Mouse (Mus musculus): ENCODE measurements around the gene 1700102P08Rik. TPM values are rescaled to one million over a fixed set of nuclear protein-coding genes. Genes with fewer than 3 reads are reported as not detected.
A peak's percentile ranks its signal among the peaks of the same experiment; 100 is the strongest.

The 1700102P08Rik gene
- total RNA-seq (2021) = under 1 TPM; 0.32 to 0.48 TPM
- long read RNA-seq, experiment 1 = 0 reads
- long read RNA-seq, experiment 2 = 0 reads

GRCm38 (mm10) chr9:108392676-108393075, at the start of gene 1700102P08Rik:
1700102P08Rik (plus strand) TSS chr9:108392805.
- DNase-seq = no peak
- intact Hi-C loops (cut with DNase I) = no loop called here

DNA sequence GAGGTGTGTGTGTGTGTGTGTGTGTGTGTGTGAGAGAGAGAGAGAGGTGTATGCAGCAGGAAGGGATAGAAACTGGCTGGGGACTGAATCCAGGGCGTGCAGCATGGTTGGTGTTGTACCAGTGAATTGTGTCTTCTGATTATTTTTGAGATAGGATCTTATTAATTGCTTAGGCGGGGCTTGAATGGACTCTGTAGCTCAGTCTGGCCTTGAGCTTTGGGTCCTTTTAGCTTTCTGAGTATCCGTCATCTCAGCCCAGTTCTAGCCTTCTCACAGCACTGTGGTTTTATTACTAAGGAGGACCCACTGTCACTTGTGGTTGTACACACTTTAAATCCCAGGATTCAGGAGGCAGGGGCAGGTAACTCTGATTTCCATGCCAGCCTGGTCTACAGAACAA, 49.3 kb upstream of the 1700102P08Rik start:
- intact Hi-C loops (cut with DNase I) = no loop called here
- DNase-seq = no peak

- DNase-seq = no peak
- intact Hi-C loops (cut with DNase I) = no loop called here
These were observed 48.8 kb upstream of the 1700102P08Rik start for GRCm38 (mm10) chr9:108343835-108344234.

DNA sequence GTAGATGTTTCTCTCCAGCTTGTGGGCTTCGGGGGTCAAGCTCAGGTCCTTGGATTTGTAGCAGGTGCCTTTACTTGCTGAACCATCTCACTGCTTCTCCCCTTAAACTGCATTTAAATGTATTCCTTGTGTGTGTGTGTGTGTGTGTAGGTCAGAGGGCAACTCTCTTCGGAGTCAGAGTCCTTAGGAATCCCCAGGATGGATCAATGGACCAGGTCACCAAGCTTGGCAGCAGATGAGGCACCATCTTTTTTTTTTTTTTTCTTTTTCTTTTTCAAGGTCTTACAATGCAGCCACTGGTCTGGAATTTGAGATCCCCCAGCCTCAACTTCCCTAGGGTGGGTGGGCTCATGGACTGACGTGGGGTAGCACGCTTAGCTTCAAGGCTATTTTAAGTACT, 48.1 kb upstream of the 1700102P08Rik start:
- intact Hi-C loops (cut with DNase I) = no loop called here
- no peak for DNase-seq

DNA sequence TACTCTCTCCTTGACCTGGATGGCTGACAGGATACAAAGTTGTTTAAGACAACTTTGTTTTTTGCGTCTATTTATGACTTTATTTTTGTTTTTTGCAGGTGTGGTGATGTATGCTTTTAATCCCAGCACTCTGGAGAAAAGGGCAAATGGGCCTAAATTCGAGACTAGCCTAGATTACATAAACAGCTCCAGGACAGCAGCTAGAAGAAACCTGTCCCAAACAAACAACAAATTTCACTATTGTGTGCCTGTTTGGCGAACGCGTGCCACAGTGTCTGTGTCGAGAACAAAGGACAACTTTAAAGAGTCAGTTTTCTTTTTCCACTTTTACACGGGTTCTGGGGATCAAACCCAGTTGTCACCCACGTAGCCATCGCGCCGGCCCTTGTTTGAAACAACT, 45.6 kb upstream of the 1700102P08Rik start:
- intact Hi-C loops (cut with DNase I) = loop anchor here (1.0 kb wide), 1 partner anchor 41 kb away; the partner anchor contains the start of genes Rhoa and Tcta
- DNase-seq = no peak

GRCm38 (mm10) chr9:108347540-108348289, 44.9 kb upstream of the 1700102P08Rik start, which contains the start of gene Usp4:
Usp4 (plus strand) TSS chr9:108347853.
- peak; percentile 83 to 86 for DNase-seq
- intact Hi-C loops (cut with DNase I) = loop anchor here (1.0 kb wide), 1 partner anchor 41 kb away; the partner anchor contains the start of genes Rhoa and Tcta

GRCm38 (mm10) chr9:108348290-108348680, 44.3 kb upstream of the 1700102P08Rik start:
- intact Hi-C loops (cut with DNase I) = no loop called here

GRCm38 (mm10) chr9:108349727-108350126, 42.9 kb upstream of the 1700102P08Rik start:
- no peak for DNase-seq
- intact Hi-C loops (cut with DNase I) = no loop called here

More at GRCm38 (mm10) chr9:108348290-108348680, 44.3 kb upstream of the 1700102P08Rik start:
- DNase-seq = no peak

DNA sequence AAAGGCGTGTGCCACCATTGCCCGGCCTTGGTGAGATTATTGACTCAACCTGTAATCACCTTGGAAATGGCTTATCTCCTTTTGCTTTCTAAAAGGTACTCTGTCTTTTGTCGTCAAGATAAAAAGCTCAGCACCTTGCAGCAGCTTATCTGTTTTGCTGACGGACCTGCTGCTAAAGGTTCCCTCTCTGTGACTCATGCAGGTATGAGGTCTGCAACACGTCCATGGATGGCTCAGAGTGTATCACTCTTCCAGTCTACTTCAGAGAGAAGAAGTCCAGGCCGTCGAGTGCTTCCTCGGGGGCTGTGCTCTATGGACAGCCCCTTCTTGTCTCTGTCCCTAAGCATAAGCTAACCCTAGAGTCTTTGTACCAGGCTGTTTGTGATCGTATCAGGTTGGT, 14.4 kb upstream of the 1700102P08Rik start:
- intact Hi-C loops (cut with DNase I) = no loop called here
- no peak for DNase-seq

DNA sequence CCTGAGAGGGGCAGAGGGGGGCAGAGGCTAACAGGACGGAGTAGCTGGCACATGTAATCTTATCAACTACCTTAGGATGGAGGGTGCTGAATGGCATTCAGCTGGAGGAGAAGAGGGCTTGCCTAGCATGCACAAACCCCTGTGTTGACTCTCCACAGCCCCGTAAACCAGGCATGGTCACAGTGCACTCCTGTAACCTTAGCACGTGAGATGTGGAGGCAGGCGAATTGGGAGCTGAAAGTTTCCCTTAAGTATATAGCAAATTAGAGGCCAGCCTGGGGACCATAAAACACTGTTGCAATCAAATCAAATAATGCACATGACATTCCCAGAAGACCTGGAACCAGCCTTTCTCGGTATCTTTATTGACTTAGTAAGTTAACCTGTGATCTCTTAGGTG, 13.9 kb upstream of the 1700102P08Rik start:
- DNase-seq = no peak
- intact Hi-C loops (cut with DNase I) = no loop called here

GRCm38 (mm10) chr9:108379294-108379693, 13.3 kb upstream of the 1700102P08Rik start:
- no peak for DNase-seq
- intact Hi-C loops (cut with DNase I) = no loop called here

- intact Hi-C loops (cut with DNase I) = no loop called here
- no peak for DNase-seq
These were observed 11.2 kb upstream of the 1700102P08Rik start for GRCm38 (mm10) chr9:108381382-108381781.

GRCm38 (mm10) chr9:108385006-108385405, 7.6 kb upstream of the 1700102P08Rik start:
- intact Hi-C loops (cut with DNase I) = no loop called here
- DNase-seq = no peak

DNA sequence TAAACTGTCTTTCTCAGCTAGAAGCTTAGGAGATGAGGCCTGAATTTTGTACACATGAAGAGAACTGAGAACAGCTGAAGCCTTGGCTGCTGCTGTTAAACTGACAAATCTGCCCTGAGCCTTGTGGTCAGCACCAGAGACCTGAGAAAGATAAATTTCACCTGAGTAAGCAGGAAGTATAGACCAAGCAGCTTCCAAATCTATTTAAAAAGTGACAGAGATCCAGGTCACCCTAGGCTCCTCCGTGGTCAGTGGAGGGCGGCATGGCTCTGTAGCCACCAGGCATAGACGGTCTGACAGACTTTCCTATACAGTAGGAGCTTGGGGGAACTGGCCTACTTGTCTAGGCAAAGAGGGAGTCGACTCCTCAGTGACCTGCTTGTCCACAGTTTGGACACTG, 5.8 kb upstream of the 1700102P08Rik start:
- intact Hi-C loops (cut with DNase I) = no loop called here
- DNase-seq = peak in 1 of 2 experiments; percentile 13

- no peak for DNase-seq
- intact Hi-C loops (cut with DNase I) = no loop called here
These were observed 4.0 kb upstream of the 1700102P08Rik start for GRCm38 (mm10) chr9:108388601-108389000.

GRCm38 (mm10) chr9:108389220-108389619, 3.4 kb upstream of the 1700102P08Rik start:
- intact Hi-C loops (cut with DNase I) = no loop called here
- DNase-seq = no peak

GRCm38 (mm10) chr9:108394191-108394590, 1.6 kb downstream of the 1700102P08Rik start:
- no peak for DNase-seq
- intact Hi-C loops (cut with DNase I) = no loop called here

GRCm38 (mm10) chr9:108395427-108395826, 2.8 kb downstream of the 1700102P08Rik start:
- DNase-seq = no peak
- intact Hi-C loops (cut with DNase I) = no loop called here

- no peak for DNase-seq
- intact Hi-C loops (cut with DNase I) = no loop called here
These were observed 5.7 kb downstream of the 1700102P08Rik start for GRCm38 (mm10) chr9:108398324-108398723.

DNA sequence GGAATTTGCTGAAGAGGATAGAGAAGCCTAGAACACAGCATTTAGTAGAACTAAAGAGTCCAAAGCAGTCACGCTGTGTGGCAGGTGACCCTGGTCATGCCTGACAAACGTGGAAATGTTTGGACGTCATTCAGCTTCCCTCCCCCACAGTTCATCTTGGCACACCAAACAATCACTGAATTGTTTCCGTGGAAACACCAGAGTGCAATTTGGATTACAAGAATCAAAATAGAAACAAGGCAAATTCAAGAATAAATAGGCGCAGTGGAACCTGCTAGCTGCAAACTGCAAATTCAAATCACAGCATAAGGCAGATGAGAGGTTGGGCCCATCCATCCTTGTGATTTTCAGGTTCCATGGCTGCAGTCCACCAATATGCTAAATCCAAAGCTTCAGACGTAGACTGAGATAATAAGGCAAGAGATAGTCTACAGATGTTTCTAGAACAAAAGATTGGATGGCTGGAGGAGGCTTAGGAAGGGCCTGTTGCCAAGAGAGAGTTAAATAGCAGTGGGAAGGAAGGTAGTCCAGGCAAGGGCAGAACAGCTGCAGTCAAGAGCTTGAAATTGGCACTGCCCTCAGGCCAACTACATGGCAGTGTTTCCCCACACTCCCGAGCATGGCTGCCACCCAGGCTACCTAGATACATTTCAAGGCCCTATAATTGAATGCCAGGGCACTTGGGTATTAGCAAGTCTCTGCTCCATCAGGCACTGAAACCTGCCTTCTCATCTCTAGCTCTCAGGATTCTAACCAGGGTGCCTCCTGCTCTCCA, 8.8 kb downstream of the 1700102P08Rik start:
- intact Hi-C loops (cut with DNase I) = no loop called here
- peak; percentile 30 to 33 for DNase-seq

- DNase-seq = no peak
- intact Hi-C loops (cut with DNase I) = no loop called here
These were observed 10.5 kb downstream of the 1700102P08Rik start for GRCm38 (mm10) chr9:108403081-108403480.
